Mouse (Mus musculus) lung, embryonic 16.5 days (tissue): ENCODE measurements around the gene Psap. TPM values are rescaled to one million over a fixed set of nuclear protein-coding genes. Genes with fewer than 3 reads are reported as not detected.
A peak's percentile ranks its signal among the peaks of the same experiment; 100 is the strongest.

ENCODE experiments used
- ATAC-seq: fragments of 200-750 bp; cut with Nextera tagmentation; 2 replicates; pipeline ENCODE4 v1.8.0; 2017; ENCODE audit warnings: low read depth, mild to moderate bottlenecking, moderate library complexity
- H3K27ac ChIP-seq: fragments of 300-500 bp; sonication (generic); 2 replicates; pipeline ENCODE4 v1.5.1; 2014; ENCODE audit warnings: mild to moderate bottlenecking, control low read depth, low read length
- H3K27me3 ChIP-seq: fragments of 300-500 bp; sonication (generic); 2 replicates; pipeline ENCODE4 v1.6.1; 2014; ENCODE audit warnings: low read depth, low read length, mixed read lengths; ENCODE audit not compliant: control insufficient read depth, insufficient read depth
- H3K36me3 ChIP-seq: fragments of 300-500 bp; sonication (generic); 2 replicates; pipeline ENCODE4 v1.6.1; 2014; ENCODE audit warnings: low read length; ENCODE audit not compliant: control insufficient read depth, insufficient read depth
- H3K4me1 ChIP-seq: fragments of 300-500 bp; sonication (generic); replicated peaks from 2 replicates; pipeline ENCODE4 v1.6.1; 2014; ENCODE audit warnings: low read length, mixed read lengths; ENCODE audit not compliant: control insufficient read depth, insufficient read depth
- H3K4me2 ChIP-seq: fragments of 300-500 bp; sonication (generic); 2 replicates; pipeline ENCODE4 v1.6.1; 2014; ENCODE audit warnings: low read depth, low read length, control low read depth
- H3K4me3 ChIP-seq: fragments of 300-500 bp; sonication (generic); 2 replicates; pipeline ENCODE4 v1.5.1; 2014; ENCODE audit warnings: mild to moderate bottlenecking, low read length, control low read depth
- H3K9ac ChIP-seq: fragments of 300-500 bp; sonication (generic); 2 replicates; pipeline ENCODE4 v1.6.1; 2014; ENCODE audit warnings: low read length, control low read depth
- H3K9me3 ChIP-seq: fragments of 300-500 bp; sonication (generic); 2 replicates; pipeline ENCODE4 v1.6.1; 2016; ENCODE audit warnings: low read length; ENCODE audit not compliant: control insufficient read depth
- WGBS: fragments of 180-500 bp; shearing (Covaris S2); extraction: QIAGEN DNeasy Blood & Tissue Kit; methylation state at CpG from one replicate; pipeline ENCODE4 v1.1.7; 2014; 5-methylcytosine and 5-hydroxymethylcytosine counted together
- polyA plus RNA-seq: library from polyadenylated mRNA; unstranded; fragments of >200 nt; fragmentation: Nextera tagmentation; extraction: Ambion mirVana; gene quantifications from 2 replicates; pipeline ENCODE4 v1.2.1, GENCODE M21; 2015

Gene Psap
- polyA plus RNA-seq, 1 experiment from 2014 or later: 131 TPM

DNA sequence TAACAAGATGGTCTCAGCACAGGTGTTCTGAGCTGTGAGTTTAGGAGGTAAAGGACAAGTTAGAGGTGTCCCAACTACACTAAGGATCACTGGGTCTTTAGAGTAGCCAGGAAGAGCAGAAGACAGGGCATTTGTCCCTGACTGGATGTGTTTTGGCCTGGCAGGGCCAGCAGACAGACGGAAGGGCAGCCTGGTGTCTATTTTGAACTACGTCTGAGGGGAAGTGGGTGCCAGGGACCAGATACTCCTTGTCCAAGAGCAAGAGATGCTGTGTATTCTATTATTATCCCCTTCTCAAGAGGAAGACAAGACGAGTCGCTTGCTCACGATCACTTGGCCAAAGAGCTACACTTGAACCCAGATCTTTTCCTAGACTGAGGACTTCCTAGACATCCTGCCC, 36.2 kb downstream of the Psap start:
- no peaks in the 10 kb centered on the region for H3K9me3 ChIP-seq
- 90% methylated on average over 5 of the region's 5 CpGs for WGBS
- no peak overlapping the region for H3K4me3 ChIP-seq
- H3K4me1 ChIP-seq: no peaks in the 10 kb centered on the region
- no peak for ATAC-seq
- H3K27me3 ChIP-seq: no peaks in the 10 kb centered on the region
- H3K4me2 ChIP-seq: no peak overlapping the region
- H3K27ac ChIP-seq: no peak overlapping the region
- no peak overlapping the region for H3K9ac ChIP-seq
- no peaks in the 10 kb centered on the region for H3K36me3 ChIP-seq

DNA sequence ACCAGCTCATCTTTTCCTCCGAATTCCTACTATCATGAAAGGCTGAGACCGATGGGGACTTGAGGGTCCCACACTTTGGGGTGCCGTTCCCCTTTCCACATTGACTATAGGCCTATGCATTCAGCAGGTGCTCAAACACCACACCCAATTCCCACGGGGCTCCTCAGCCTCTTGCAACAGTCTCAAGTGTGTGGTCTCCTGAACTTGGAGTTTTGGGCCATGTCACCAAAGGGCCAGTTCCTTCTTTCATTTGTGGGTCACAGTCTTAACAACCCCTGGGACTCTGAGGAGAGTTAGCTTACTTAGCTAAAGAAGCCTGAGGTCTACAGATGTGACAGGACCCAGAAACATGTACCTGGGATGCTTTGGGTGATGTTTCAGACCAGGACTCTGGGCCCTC, 38.7 kb downstream of the Psap start:
- Histone ChIP-seq H3K4me3 (no peak overlapping the region), H3K4me1 (no peaks in the 10 kb centered on the region), H3K4me2 (no peak overlapping the region), H3K9me3 (no peaks in the 10 kb centered on the region), H3K27ac (no peak overlapping the region), H3K9ac (no peak overlapping the region), H3K27me3 (no peaks in the 10 kb centered on the region), H3K36me3 (no peaks in the 10 kb centered on the region)
- 80% methylated on average over 4 of the region's 4 CpGs for WGBS
- ATAC-seq: no peak

DNA sequence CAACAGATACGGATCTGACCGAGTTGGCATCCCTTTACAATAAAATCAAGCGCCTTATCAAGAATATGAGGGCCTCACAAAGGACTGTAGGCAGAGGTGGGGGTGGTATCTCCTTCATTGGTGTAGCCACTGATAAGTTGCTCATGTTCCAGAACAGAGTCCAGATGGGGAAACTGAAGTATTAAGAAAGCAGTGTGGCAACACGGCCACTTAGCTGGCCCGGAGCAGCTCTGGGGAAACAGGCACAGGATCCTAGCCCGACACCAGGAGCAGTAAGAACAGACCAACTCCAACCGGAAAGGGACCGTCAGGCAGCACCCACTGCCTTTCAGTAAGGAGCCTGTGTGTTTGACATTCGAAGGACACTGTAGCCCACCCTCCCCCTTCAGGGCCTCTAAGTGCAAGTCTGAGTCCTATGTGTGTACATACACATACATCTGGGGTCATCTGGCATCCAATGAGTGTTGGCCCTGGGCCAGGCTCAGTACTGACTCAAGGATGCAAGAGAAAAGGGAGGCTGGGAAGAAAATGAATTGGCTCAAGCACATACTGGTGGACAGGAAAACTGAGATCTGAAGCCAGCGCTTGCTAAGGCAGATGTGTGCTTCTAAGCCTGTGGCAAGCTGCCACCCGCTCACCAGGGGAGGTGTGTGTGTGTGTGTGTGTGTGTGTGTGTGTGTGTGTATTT, 51.7 kb downstream of the Psap start:
- H3K9me3 ChIP-seq: no peaks in the 10 kb centered on the region
- ATAC-seq: peak; percentile 93
- H3K4me1 ChIP-seq: peaks cover 11% of the 10 kb centered on the region
- H3K36me3 ChIP-seq: no peaks in the 10 kb centered on the region
- no peak overlapping the region for H3K4me2 ChIP-seq
- H3K9ac ChIP-seq: no peak overlapping the region
- 43% methylated on average over 11 of the region's 11 CpGs for WGBS
- peak overlapping the region; percentile 10; the same call in 1 of the 2 replicates for H3K27ac ChIP-seq
- no peaks in the 10 kb centered on the region for H3K27me3 ChIP-seq
- H3K4me3 ChIP-seq: no peak overlapping the region

DNA sequence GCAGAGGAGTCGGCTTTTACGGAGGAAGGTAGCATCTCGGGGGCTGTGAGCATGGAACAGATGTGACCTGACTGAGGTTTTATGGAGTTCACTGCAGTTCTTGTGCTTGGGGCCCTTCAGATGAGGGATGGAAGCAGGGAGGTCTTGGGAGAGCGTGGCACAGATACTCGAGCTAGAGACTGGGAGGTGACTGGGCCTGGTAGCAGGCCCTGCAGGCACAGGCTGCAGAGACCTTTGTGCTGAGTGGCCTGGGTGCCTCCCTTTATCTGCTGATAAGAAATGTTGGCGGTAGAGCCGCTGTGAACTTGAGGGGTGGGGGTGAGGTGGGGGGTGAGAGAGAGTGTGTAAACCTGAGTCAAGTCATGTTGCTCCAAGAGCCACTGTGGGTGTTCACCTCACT, 57.2 kb downstream of the Psap start:
- H3K4me2 ChIP-seq: no peak overlapping the region
- H3K27me3 ChIP-seq: no peaks in the 10 kb centered on the region
- H3K27ac ChIP-seq: no peak overlapping the region
- H3K4me1 ChIP-seq: peaks cover 4% of the 10 kb centered on the region
- H3K9me3 ChIP-seq: no peaks in the 10 kb centered on the region
- no peak overlapping the region for H3K9ac ChIP-seq
- ATAC-seq: no peak
- H3K4me3 ChIP-seq: no peak overlapping the region
- H3K36me3 ChIP-seq: no peaks in the 10 kb centered on the region
- 54% methylated on average over 7 of the region's 7 CpGs for WGBS

DNA sequence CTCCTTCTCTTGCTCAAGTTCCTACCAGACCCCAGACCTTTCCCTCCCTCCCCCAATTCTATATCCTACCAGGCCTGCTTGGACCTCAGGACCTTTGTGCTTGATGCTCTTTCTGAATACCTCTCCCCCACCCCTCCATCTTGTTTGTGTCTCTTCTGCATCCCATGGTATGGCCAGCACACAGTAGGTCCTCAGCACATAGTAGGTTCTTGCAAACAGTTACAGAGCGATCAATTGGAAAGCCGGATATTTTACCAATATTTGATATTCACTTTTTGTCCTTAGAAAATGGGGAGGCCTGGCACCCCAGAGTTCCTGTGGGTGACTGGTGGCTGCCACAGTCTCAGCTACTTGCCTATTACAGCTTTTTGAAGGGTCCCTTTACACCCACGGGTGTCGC, 57.6 kb downstream of the Psap start:
- no peak for ATAC-seq
- H3K4me1 ChIP-seq: no peaks in the 10 kb centered on the region; the same call in 1 of the 2 replicates
- 85% methylated on average over 4 of the region's 4 CpGs for WGBS
- H3K36me3 ChIP-seq: no peaks in the 10 kb centered on the region
- H3K27me3 ChIP-seq: no peaks in the 10 kb centered on the region
- H3K4me2 ChIP-seq: no peak overlapping the region
- H3K9ac ChIP-seq: no peak overlapping the region
- H3K4me3 ChIP-seq: no peak overlapping the region
- H3K9me3 ChIP-seq: no peaks in the 10 kb centered on the region
- H3K27ac ChIP-seq: no peak overlapping the region

DNA sequence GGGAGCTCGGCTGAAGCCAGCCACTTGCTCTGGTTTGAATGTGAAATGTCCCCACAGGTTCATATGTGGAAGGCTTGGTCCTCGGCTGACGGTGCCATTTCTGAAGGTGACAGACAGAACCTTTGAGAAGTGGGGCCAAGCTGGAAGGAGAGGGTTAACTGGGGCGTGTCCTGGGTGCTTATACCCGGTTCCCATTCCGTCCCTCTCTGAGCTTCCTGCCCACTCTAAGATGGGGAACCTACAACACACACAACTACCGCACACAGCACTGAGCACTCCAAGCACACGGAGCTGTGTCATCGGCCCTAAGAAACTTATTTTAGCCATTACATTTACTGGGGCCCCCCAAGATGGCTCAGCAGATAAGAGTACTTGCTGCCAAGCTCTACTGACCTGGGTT, 64.1 kb downstream of the Psap start:
- Histone ChIP-seq H3K9me3 (no peaks in the 10 kb centered on the region), H3K4me2 (no peak overlapping the region), H3K9ac (no peak overlapping the region), H3K36me3 (no peaks in the 10 kb centered on the region), H3K27ac (no peak overlapping the region), H3K4me1 (peaks cover 4% of the 10 kb centered on the region), H3K27me3 (no peaks in the 10 kb centered on the region), H3K4me3 (no peak overlapping the region)
- no peak for ATAC-seq
- 60% methylated on average over 9 of the region's 9 CpGs for WGBS

DNA sequence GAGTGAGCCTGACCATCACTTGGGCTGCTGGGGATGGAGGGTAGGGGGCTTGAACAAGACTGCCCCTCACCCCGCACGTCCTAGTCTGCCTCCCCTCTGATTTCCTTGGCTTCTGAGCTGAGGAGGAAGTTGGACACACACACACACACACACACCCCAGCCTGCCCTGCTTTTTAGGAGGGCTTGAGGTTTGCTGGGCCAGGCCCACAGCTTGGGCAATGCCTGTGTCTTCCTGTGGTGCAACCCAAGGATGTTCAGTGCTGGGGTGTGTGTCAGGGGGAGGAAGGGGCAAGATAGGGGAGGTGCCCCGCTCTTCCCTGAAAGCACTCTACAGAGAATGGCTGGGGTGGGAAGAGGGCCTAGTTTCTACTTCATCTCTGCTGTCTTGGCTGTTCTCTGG, 66.7 kb downstream of the Psap start:
- no peak overlapping the region for H3K4me2 ChIP-seq
- no peak overlapping the region for H3K27ac ChIP-seq
- H3K9ac ChIP-seq: no peak overlapping the region
- no peak for ATAC-seq
- no peak overlapping the region for H3K4me3 ChIP-seq
- peaks cover 17% of the 10 kb centered on the region for H3K4me1 ChIP-seq
- H3K27me3 ChIP-seq: no peaks in the 10 kb centered on the region
- WGBS: 66% methylated on average over 3 of the region's 3 CpGs
- H3K36me3 ChIP-seq: no peaks in the 10 kb centered on the region
- H3K9me3 ChIP-seq: no peaks in the 10 kb centered on the region

DNA sequence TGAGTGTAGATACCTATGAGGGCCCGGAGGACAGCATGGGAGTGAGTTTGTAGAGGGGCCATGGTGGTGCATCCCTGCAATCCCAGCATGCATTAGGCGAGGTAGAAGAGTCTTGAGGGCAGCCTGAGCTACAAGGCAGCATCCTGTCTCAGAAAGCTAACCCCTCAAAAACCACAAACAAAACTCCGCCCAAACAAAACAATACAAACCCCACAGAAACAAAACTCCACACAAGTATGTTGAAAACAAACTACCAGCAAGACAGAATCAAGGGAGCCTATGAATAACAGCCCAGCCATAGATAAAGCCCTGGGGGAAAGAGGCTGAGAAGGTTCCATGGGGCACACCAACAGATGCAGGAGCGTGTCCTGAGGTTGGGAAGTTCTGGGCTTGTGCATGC, 68.6 kb downstream of the Psap start:
- Histone ChIP-seq H3K27me3 (no peaks in the 10 kb centered on the region), H3K9me3 (no peaks in the 10 kb centered on the region), H3K4me1 (peaks cover 30% of the 10 kb centered on the region), H3K4me2 (peak overlapping the region; percentile 56), H3K9ac (no peak overlapping the region), H3K4me3 (no peak overlapping the region), H3K36me3 (no peaks in the 10 kb centered on the region), H3K27ac (no peak overlapping the region; the same call in 1 of the 2 replicates)
- ATAC-seq: no peak
- WGBS: 82% methylated on average over 4 of the region's 4 CpGs

DNA sequence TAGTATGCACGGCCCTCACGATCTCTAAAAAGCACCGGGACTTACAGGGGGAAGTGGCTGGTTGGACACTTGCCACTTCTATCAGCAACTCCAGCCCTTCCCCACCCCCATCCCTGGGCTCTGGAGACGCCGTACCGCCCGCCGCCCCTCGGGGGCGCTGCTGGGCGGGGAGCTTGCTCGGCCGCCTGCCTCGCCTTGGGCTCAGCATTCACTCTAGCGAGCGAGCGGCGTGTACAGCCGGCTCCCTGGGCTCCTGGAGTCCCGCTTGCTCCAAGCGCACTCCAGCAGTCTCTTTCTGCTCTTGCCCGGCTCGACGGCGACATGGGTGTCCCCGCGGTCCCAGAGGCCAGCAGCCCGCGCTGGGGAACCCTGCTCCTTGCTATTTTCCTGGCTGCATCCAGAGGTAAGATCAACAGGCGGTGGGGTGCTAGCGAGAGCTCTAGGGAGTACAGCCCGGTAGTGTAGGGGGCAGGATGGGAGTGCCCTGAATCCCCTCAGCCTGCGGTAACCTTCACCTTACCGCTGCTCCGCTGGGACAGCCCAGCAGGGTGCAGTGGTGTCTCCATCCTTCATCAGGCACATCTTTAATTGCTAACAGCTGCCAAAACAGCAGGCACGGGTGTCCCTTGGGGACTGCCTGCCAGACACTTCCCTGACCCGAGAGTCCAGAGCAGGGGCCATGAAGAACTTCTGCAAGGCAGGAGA, 69.4 kb downstream of the Psap start, which contains the start of gene Vsir:
Gene Vsir, plus strand, starts transcription at position 151 of the 705 bp plus-strand sequence.
- H3K4me1 ChIP-seq: peaks cover 38% of the 10 kb centered on the region
- H3K4me2 ChIP-seq: peak within 1 kb of the TSS; percentile 56
- under 1% methylated on average over 37 of the region's 37 CpGs for WGBS
- no peaks in the 10 kb centered on the region for H3K27me3 ChIP-seq
- ATAC-seq: peak; percentile 61
- no peaks in the 10 kb centered on the region for H3K9me3 ChIP-seq
- H3K27ac ChIP-seq: peak within 1 kb of the TSS; percentile 53
- peak within 1 kb of the TSS; percentile 46 for H3K4me3 ChIP-seq
- no peaks in the 10 kb centered on the region for H3K36me3 ChIP-seq
- peak within 1 kb of the TSS; percentile 59 for H3K9ac ChIP-seq
